Mouse (Mus musculus) olfactory bulb, adult 2 months (tissue): ENCODE results near the gene Shisa8.

Source experiments
- CTCF ChIP-seq: fragments of 200-500 bp; IDR thresholded peaks from 2 replicates; pipeline ENCODE4 v1.5.1; 2012; ENCODE audit warnings: low read depth, mild to moderate bottlenecking, low read length, moderate library complexity; ENCODE audit not compliant: insufficient read depth
- POLR2A ChIP-seq: fragments of 200-500 bp; IDR thresholded peaks from 2 replicates; pipeline ENCODE4 v1.6.1; 2012; ENCODE audit warnings: mild to moderate bottlenecking, low read depth, low read length, moderate library complexity; ENCODE audit not compliant: insufficient read depth

DNA sequence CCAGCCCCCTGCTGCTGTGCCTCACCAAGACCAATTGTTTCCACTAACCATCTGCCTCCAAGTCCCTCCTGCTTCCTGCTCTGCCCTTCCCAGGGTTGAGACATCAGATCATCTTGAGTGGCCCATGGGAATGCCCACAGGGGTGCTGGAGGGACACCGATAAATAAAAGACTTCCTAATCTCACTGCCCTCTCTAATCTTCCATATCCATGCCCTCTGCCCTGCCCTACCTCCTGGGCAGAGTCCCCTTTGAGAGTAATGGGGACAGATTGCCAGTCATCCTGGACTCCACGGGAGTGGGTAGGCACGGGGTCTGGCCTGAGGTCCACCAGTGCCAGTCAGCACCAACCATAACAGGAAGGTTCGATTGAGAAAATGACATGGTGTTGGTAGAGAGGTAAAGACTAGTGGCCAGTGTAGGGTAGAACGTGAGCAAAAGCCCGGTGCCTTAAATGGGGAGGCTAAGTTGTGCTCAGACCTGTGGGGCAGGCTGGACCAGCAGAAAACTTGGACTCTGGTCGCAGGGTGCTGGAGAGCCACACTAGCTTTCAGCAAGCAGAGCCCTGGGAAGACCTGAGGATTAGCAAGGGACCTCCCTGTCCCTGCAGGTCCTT lies 12.1 kb upstream of the Shisa8 start:
- TF ChIP-seq POLR2A (no peak), CTCF (no peak)
